Mouse (Mus musculus): Measurements from ENCODE around the gene Mbtd1.

GRCm38 (mm10) chr11:93985265-93985664, 99.6 kb downstream of the Mbtd1 start:
- no peak for TF ChIP-seq POLR2A (IDR thresholded peaks at IDR 0.05; ENCODE audit: borderline replicate concordance, control insufficient read depth, low read depth, low read length)
- no peak for TF ChIP-seq CTCF (IDR thresholded peaks at IDR 0.05; ENCODE audit: control insufficient read depth, insufficient read depth, low read length)
